Mouse (Mus musculus) splenic B cell, adult 2 months (primary cell): ENCODE results near the gene St6galnac4.

Source experiments
- DNase-seq: peaks from one replicate; pipeline ENCODE4 v3.0.0-alpha.2; 2011; ENCODE audit warnings: low read depth, low spot score
- H3K27me3 ChIP-seq: 2 replicates; pipeline ENCODE4 v1.6.1; 2012; ENCODE audit warnings: mild to moderate bottlenecking, low read length, moderate library complexity, mixed read lengths; ENCODE audit not compliant: control insufficient read depth, poor library complexity, insufficient read depth, severe bottlenecking
- H3K36me3 ChIP-seq: 2 replicates; pipeline ENCODE4 v1.6.1; 2012; ENCODE audit warnings: mild to moderate bottlenecking, low read length, moderate library complexity, mixed read lengths; ENCODE audit not compliant: control insufficient read depth, poor library complexity, insufficient read depth, severe bottlenecking

The St6galnac4 gene

DNA sequence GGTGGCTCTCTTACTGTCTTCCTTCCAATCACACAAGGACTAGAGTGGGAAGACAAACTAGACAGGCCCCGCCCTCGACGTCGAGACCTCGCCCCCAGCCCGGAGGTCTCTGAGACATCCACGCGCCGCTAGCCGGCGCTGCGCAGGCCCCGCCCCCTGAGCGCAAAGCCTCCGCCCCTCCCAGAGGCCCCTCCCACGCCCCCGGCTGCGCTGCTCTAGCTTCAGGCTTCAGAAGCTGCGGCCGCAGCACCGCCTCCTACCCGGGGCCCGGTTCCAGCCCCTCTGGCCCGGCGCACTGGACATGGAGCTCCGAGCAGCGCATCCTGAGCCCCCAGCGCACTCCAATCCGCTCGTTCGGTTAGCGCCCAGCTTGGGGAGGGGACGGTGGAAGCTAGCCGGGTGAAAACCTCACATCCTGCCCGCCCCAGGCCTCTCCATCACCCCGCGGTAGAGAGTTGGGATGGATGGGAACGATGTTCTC, at the start of gene St6galnac4:
Gene St6galnac4 (plus strand): TSS at position 225 of the 481 bp plus-strand sequence.
- Histone ChIP-seq H3K36me3 (peaks cover 2% of the 10 kb centered on the region; the same call in 1 of the 2 replicates), H3K27me3 (no peaks in the 10 kb centered on the region)
- peak; percentile 96 for DNase-seq

- Histone ChIP-seq H3K27me3 (no peaks in the 10 kb centered on the region), H3K36me3 (no peaks in the 10 kb centered on the region)
- DNase-seq: peak; percentile 78
Observed at GRCm38 (mm10) chr2:32537360-32537905, 49.5 kb upstream of the St6galnac4 start.

- DNase-seq: no peak
Observed at GRCm38 (mm10) chr2:32537941-32538340, 49.0 kb upstream of the St6galnac4 start.

GRCm38 (mm10) chr2:32538461-32538860, 48.4 kb upstream of the St6galnac4 start:
- DNase-seq: no peak
- no peaks in the 10 kb centered on the region for H3K27me3 ChIP-seq

More at GRCm38 (mm10) chr2:32537941-32538340, 49.0 kb upstream of the St6galnac4 start:
- Histone ChIP-seq H3K36me3 (no peaks in the 10 kb centered on the region), H3K27me3 (no peaks in the 10 kb centered on the region)

GRCm38 (mm10) chr2:32539452-32539981, 47.4 kb upstream of the St6galnac4 start:
- Histone ChIP-seq H3K27me3 (no peaks in the 10 kb centered on the region), H3K36me3 (no peaks in the 10 kb centered on the region)
- DNase-seq: no peak

More at GRCm38 (mm10) chr2:32538461-32538860, 48.4 kb upstream of the St6galnac4 start:
- H3K36me3 ChIP-seq: no peaks in the 10 kb centered on the region

- Histone ChIP-seq H3K27me3 (no peaks in the 10 kb centered on the region), H3K36me3 (no peaks in the 10 kb centered on the region; the same call in 1 of the 2 replicates)
- DNase-seq: no peak
Observed at GRCm38 (mm10) chr2:32541333-32541908, 45.5 kb upstream of the St6galnac4 start.

GRCm38 (mm10) chr2:32541986-32542573, 44.8 kb upstream of the St6galnac4 start:
- no peaks in the 10 kb centered on the region for H3K27me3 ChIP-seq
- no peaks in the 10 kb centered on the region; the same call in 1 of the 2 replicates for H3K36me3 ChIP-seq
- no peak for DNase-seq

GRCm38 (mm10) chr2:32543031-32543449, 43.9 kb upstream of the St6galnac4 start:
- Histone ChIP-seq H3K27me3 (no peaks in the 10 kb centered on the region), H3K36me3 (no peaks in the 10 kb centered on the region; the same call in 1 of the 2 replicates)
- DNase-seq: no peak

DNA sequence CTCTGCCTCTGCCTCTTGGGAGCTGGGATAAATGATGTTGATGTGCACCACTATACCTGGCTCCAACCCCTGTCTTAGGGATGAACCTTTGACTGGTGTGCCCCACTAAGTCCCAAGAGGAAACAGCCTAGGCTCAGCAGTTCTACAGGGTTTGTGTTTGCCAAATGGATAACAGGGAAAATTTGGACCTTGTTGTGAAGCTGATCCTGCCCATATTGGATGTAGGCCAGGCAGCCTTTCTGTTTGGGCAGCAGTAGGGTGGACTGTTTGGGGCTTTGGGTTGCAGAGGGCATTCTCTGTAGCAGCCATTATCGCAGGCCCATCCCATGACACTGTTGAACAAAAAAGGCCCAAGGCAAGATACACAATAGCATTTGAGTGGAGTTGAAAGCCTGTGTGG, 39.9 kb upstream of the St6galnac4 start:
- Histone ChIP-seq H3K27me3 (no peaks in the 10 kb centered on the region), H3K36me3 (no peaks in the 10 kb centered on the region; the same call in 1 of the 2 replicates)
- no peak for DNase-seq

GRCm38 (mm10) chr2:32547380-32547779, 39.5 kb upstream of the St6galnac4 start:
- H3K36me3 ChIP-seq: no peaks in the 10 kb centered on the region; the same call in 1 of the 2 replicates
- no peaks in the 10 kb centered on the region for H3K27me3 ChIP-seq
- no peak for DNase-seq

DNA sequence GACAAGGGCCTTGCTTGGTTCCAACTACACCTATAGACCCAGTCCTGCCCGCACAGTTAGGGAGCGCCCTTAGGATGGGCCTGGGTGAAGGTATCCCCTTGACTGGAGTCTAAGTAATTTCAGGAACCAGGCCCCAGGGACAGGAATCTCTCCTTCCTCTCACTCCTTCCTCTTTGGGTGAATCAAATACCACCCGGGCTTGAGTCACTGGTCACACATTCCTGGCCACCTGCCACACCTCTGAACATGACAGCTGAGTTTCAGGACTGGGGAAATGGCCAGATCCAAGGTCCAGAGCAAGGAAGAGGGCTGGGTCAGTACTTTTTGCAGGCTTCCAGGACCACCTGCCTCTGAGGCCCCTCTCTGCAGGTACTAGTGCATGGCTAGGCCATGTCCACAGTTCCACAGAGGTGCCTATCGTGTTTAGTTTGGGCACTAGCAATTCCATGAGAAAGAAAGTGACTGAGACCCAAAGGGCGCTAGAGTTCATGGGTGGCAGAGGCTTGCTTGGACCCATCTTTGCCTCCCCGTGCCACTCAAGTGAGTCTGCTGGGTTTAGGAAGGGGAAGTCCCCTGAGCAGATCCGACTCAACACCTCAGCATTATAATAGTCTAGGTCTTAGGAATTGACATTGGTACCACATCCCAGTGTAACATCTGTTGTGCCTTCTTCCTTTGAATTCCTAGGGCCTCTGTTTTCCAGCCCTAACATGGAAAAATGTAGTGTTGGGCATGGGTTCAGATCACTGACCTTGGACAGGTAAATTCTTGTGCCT, 38.7 kb upstream of the St6galnac4 start:
- H3K27me3 ChIP-seq: no peaks in the 10 kb centered on the region
- H3K36me3 ChIP-seq: no peaks in the 10 kb centered on the region; the same call in 1 of the 2 replicates
- no peak for DNase-seq

- Histone ChIP-seq H3K36me3 (no peaks in the 10 kb centered on the region; the same call in 1 of the 2 replicates), H3K27me3 (no peaks in the 10 kb centered on the region)
- DNase-seq: no peak
Observed at GRCm38 (mm10) chr2:32549171-32549570, 37.7 kb upstream of the St6galnac4 start.

GRCm38 (mm10) chr2:32549764-32550163, 37.1 kb upstream of the St6galnac4 start:
- DNase-seq: no peak
- Histone ChIP-seq H3K36me3 (no peaks in the 10 kb centered on the region; the same call in 1 of the 2 replicates), H3K27me3 (no peaks in the 10 kb centered on the region)

GRCm38 (mm10) chr2:32551236-32551635, 35.7 kb upstream of the St6galnac4 start:
- Histone ChIP-seq H3K27me3 (no peaks in the 10 kb centered on the region), H3K36me3 (no peaks in the 10 kb centered on the region)
- no peak for DNase-seq
